Mouse (Mus musculus): ENCODE measurements around the gene Krtap19-3.

DNA sequence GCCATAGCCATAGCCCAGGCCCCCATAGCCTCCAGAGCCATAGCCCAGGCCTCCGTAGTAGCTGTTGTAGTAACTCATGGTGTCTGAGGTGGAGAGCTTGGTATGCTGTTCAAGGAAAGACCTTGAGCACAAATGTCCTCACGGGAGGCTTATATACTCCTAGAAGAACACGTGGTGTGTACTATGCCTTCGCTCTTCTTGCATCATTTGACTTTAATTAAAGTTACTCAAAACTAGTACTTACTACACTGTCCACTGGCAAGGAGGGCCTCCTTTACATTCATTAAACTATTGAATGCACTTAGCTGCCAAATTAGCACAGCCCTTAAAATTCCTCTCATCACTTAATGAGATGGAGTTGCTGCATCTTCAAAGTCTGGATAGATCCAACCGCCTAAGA is 7.2 kb upstream of the Krtap19-3 start, which contains the start of gene Krtap19-4:
- TF ChIP-seq CTCF (IDR thresholded peaks at IDR 0.05): no peak
- TF ChIP-seq EP300 (IDR thresholded peaks at IDR 0.05; ENCODE audit: insufficient read depth, low read depth, low read length): no peak

Data from heart, adult 2 months (tissue).